In the genomic region with DNA sequence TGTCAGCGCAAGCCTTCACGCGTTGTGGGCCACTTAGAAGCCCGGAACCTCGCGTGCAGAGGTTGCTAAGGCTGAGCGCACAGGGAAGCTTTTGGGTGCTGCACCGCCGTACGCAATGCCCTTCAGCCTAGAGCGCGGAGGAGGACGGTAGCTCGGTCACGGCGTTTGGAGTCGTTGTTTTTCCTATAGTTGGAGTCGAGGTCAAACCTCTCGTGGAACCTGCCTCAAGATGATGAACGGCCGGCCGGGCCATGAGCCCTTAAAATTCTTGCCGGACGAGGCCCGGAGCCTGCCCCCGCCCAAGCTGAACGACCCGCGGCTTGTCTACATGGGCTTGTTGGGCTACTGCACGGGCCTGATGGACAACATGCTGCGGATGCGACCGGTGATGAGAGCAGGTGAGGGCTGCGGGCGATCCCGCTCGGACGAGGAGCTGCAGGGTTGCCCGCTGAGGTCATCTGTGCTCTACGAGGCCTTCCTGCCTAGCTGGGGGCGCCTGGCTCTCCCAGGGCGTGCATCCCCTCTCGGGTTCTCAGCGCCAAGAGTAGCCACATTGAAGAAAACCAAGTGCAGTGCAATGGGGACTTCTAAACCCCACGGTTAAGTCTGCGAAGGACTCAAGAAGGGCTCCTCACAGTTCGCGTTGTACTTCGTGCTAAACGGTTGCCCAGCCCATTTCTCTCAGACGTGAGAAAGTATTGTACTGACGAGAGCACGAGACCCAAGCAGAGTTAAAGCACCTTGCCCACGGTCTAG, we compare ENCODE assay signal across 7 mouse cellular contexts. TPM values are rescaled to one million over a fixed set of nuclear protein-coding genes. Genes with fewer than 3 reads are reported as not detected.
DNase-seq lines count a peak whose midpoint lies in the region; ATAC-seq lines count a peak whose summit lies in the region.

A gene (plus strand): TSS at position 44 of the 756 bp plus-strand sequence.

- no peaks in the 10 kb centered on the region for H3K9me3 ChIP-seq in intestine, embryonic 14.5 days (ENCODE audit: control insufficient read depth, low read length)
- H3K9me3 ChIP-seq in limb, embryonic 11.5 days (ENCODE audit: control insufficient read depth, low read length), result no peaks in the 10 kb centered on the region
- no peaks in the 10 kb centered on the region for H3K9me3 ChIP-seq in midbrain, embryonic 14.5 days (ENCODE audit: control insufficient read depth, low read length)

- peak within 1 kb of the TSS; percentile 92 for H3K4me3 ChIP-seq in intestine, embryonic 14.5 days (ENCODE audit: low read depth, low read length)
- H3K4me3 ChIP-seq in limb, embryonic 11.5 days (ENCODE audit: low read depth, low read length), result peak within 1 kb of the TSS; percentile 77
- H3K4me3 ChIP-seq in midbrain, embryonic 14.5 days (replicated peaks; ENCODE audit: low read depth, low read length), result peak within 1 kb of the TSS; percentile 96

- peak within 1 kb of the TSS; percentile 68 for H3K4me2 ChIP-seq in intestine, embryonic 14.5 days (ENCODE audit: low read length)
- H3K4me2 ChIP-seq in limb, embryonic 11.5 days (ENCODE audit: low read depth, severe bottlenecking), result peak within 1 kb of the TSS; percentile 55
- H3K4me2 ChIP-seq in midbrain, embryonic 14.5 days (ENCODE audit: low read length), result peak within 1 kb of the TSS; percentile 78

- peak; percentile 92 for ATAC-seq in intestine, embryonic 14.5 days (replicated peaks; ENCODE audit: low FRiP score, low TSS enrichment, low read depth)
- peak; percentile 91 for ATAC-seq in limb, embryonic 11.5 days (ENCODE audit: insufficient number of reproducible peaks, low FRiP score, low TSS enrichment, low read depth)
- ATAC-seq in midbrain, embryonic 14.5 days (ENCODE audit: low FRiP score, low TSS enrichment), result peak; percentile 93

- peaks cover 9% of the 10 kb centered on the region for H3K4me1 ChIP-seq in intestine, embryonic 14.5 days (replicated peaks; ENCODE audit: control insufficient read depth, insufficient read depth, low read length)
- H3K4me1 ChIP-seq in limb, embryonic 11.5 days (ENCODE audit: control insufficient read depth, insufficient read depth, low read length), result no peaks in the 10 kb centered on the region
- H3K4me1 ChIP-seq in midbrain, embryonic 14.5 days (ENCODE audit: control insufficient read depth, insufficient read depth, low read length), result peaks cover 13% of the 10 kb centered on the region; the same call in 1 of the 2 replicates

- under 1% methylated on average over 54 of the region's 54 CpGs for WGBS in intestine, embryonic 14.5 days
- under 1% methylated on average over 54 of the region's 54 CpGs for WGBS in limb, embryonic 11.5 days
- WGBS in midbrain, embryonic 14.5 days, result under 1% methylated on average over 54 of the region's 54 CpGs

- H3K27me3 ChIP-seq in intestine, embryonic 14.5 days (replicated peaks; ENCODE audit: control insufficient read depth, insufficient read depth, low read length), result no peaks in the 10 kb centered on the region
- no peaks in the 10 kb centered on the region for H3K27me3 ChIP-seq in limb, embryonic 11.5 days (ENCODE audit: control insufficient read depth, insufficient read depth, low read length)
- H3K27me3 ChIP-seq in midbrain, embryonic 14.5 days (ENCODE audit: control insufficient read depth, insufficient read depth, low read length), result no peaks in the 10 kb centered on the region

- no peaks in the 10 kb centered on the region for H3K36me3 ChIP-seq in intestine, embryonic 14.5 days (ENCODE audit: control insufficient read depth, insufficient read depth, low read length)
- H3K36me3 ChIP-seq in limb, embryonic 11.5 days (ENCODE audit: control insufficient read depth, insufficient read depth, low read length), result peaks cover 2% of the 10 kb centered on the region; the same call in 1 of the 2 replicates
- no peaks in the 10 kb centered on the region for H3K36me3 ChIP-seq in midbrain, embryonic 14.5 days (ENCODE audit: control insufficient read depth, insufficient read depth, low read length)

- DNase-seq in adrenal gland, adult 8-10 months, result peak; percentile 55
- DNase-seq in embryo, embryonic 10.5 days (ENCODE audit: low spot score), result peak; percentile 88
- DNase-seq in gastrocnemius, postnatal 25 days, result peak; percentile 70
- peak; percentile 94 for DNase-seq in intestine, embryonic 14.5 days (ENCODE audit: low spot score)
- peak; percentile 85 for DNase-seq in limb, embryonic 11.5 days (ENCODE audit: low spot score)
- peak; percentile 94 for DNase-seq in midbrain, embryonic 14.5 days
- peak; percentile 50 to 72 for DNase-seq in spleen, adult 18-20 months

- peak within 1 kb of the TSS; percentile 84 for H3K27ac ChIP-seq in intestine, embryonic 14.5 days (ENCODE audit: low read depth)
- no peak within 1 kb of the TSS for H3K27ac ChIP-seq in limb, embryonic 11.5 days (replicated peaks; ENCODE audit: low read depth, low read length)
- H3K27ac ChIP-seq in midbrain, embryonic 14.5 days (replicated peaks; ENCODE audit: low read depth, low read length), result peak within 1 kb of the TSS; percentile 78

- peak within 1 kb of the TSS; percentile 95 for H3K9ac ChIP-seq in intestine, embryonic 14.5 days (ENCODE audit: low read length)
- peak within 1 kb of the TSS; percentile 93 for H3K9ac ChIP-seq in limb, embryonic 11.5 days (ENCODE audit: low read length)
- peak within 1 kb of the TSS; percentile 96 for H3K9ac ChIP-seq in midbrain, embryonic 14.5 days (replicated peaks; ENCODE audit: low read length)

RNA-seq across cellular contexts. Expression of the gene that starts here (rescaled TPM):
- 100 to 1,000 TPM; 202 to 264 (median 251) TPM for total RNA-seq in adrenal gland, adult 8-10 months (2022)
- total RNA-seq in gastrocnemius, postnatal 25 days (2021), result 100 to 1,000 TPM; 322 to 325 TPM
- polyA plus RNA-seq in intestine, embryonic 14.5 days (2014; fragmentation: Nextera tagmentation; extraction: Ambion mirVana), result 386 and 389 TPM in 2 replicates
- polyA plus RNA-seq in limb, embryonic 11.5 days (2014; fragmentation: Nextera tagmentation; extraction: Ambion mirVana), result 337 and 342 TPM in 2 replicates
- polyA plus RNA-seq in midbrain, embryonic 14.5 days (2014; fragmentation: Nextera tagmentation; extraction: Ambion mirVana), result 450 and 544 TPM in 2 replicates
